Mouse (Mus musculus): Measurements from ENCODE around the gene Sox9. TPM values are rescaled to one million over a fixed set of nuclear protein-coding genes. Genes with fewer than 3 reads are reported as not detected.

Sox9 gene
- polyA plus RNA-seq, 1 experiment from 2014 or later: 48.0 TPM

DNA sequence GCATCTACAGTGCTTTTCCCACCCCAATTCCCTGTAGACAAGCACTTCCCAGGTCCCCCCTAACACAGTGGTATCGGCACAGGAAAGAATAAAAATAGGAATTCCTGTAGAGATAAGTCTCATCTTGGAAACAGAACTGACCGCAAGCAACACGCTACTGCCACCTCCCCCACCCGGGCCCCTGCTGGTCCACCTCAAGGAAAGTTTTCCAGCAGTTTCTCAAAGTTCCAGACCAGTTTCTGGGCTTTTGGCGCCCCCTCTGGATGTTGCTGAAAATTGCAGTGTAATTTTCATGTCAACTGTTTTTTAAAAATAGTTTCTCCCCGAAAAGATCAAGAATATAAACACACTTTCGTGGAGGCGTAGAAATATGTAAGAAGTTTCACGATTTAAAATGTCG is 2.3 kb upstream of the Sox9 start:
- Histone ChIP-seq H3K27me3 (replicated peaks; ENCODE audit: control insufficient read depth, insufficient read depth, low read length) (peaks cover 38% of the 10 kb centered on the region), H3K27ac (replicated peaks; ENCODE audit: low read depth, low read length) (no peak overlapping the region), H3K4me1 (ENCODE audit: control insufficient read depth, insufficient read depth, low read length) (peaks cover 30% of the 10 kb centered on the region), H3K9me3 (ENCODE audit: control insufficient read depth, low read length) (no peaks in the 10 kb centered on the region), H3K36me3 (ENCODE audit: control insufficient read depth, insufficient read depth, low read length) (peaks cover 7% of the 10 kb centered on the region; the same call in 1 of the 2 replicates), H3K4me2 (ENCODE audit: low read depth, low read length) (peak overlapping the region; percentile 81), H3K4me3 (ENCODE audit: low read depth, low read length) (no peak overlapping the region), H3K9ac (ENCODE audit: low read depth, low read length) (no peak overlapping the region)
- under 1% methylated on average over 10 of the region's 10 CpGs for WGBS
- peak; percentile 77 for DNase-seq (ENCODE audit: low spot score)
- ATAC-seq (ENCODE audit: low read depth): no peak

DNA sequence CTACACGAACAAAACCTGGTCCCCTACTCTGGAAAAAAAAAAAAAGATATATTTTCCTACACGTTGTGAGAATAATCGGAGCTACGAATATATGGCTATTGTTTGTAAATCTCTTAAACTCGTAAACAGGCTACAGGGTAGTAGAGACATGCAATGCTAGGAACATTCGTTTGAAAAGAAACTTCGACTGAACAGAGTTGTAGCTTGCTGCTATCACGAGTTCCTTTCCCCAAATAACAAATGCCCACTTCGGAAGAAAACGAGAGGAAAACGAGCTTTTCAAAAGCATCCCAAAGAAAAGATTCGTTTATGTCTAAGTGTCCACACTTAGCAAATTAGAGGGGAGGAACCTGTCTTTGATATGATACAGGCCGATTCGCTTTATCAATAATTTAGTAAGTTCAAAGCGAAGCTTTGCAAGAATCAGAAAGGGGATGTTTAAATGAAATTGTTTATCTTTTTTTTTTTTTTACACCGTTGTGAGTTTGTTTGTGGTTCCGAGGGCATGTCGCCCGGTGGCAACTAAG is 1.6 kb upstream of the Sox9 start:
- Histone ChIP-seq H3K4me1 (ENCODE audit: control insufficient read depth, insufficient read depth, low read length) (peaks cover 25% of the 10 kb centered on the region), H3K4me2 (ENCODE audit: low read depth, low read length) (peak overlapping the region; percentile 81), H3K4me3 (ENCODE audit: low read depth, low read length) (peak overlapping the region; percentile 73), H3K27ac (replicated peaks; ENCODE audit: low read depth, low read length) (no peak overlapping the region; the same call in 1 of the 2 replicates), H3K27me3 (replicated peaks; ENCODE audit: control insufficient read depth, insufficient read depth, low read length) (peaks cover 38% of the 10 kb centered on the region), H3K9me3 (ENCODE audit: control insufficient read depth, low read length) (no peaks in the 10 kb centered on the region), H3K36me3 (ENCODE audit: control insufficient read depth, insufficient read depth, low read length) (peaks cover 7% of the 10 kb centered on the region; the same call in 1 of the 2 replicates), H3K9ac (ENCODE audit: low read depth, low read length) (peak overlapping the region; percentile 85; the same call in 1 of the 2 replicates)
- no peak for DNase-seq (ENCODE audit: low spot score)
- 6% methylated on average over 19 of the region's 19 CpGs for WGBS
- ATAC-seq (ENCODE audit: low read depth): no peak

DNA sequence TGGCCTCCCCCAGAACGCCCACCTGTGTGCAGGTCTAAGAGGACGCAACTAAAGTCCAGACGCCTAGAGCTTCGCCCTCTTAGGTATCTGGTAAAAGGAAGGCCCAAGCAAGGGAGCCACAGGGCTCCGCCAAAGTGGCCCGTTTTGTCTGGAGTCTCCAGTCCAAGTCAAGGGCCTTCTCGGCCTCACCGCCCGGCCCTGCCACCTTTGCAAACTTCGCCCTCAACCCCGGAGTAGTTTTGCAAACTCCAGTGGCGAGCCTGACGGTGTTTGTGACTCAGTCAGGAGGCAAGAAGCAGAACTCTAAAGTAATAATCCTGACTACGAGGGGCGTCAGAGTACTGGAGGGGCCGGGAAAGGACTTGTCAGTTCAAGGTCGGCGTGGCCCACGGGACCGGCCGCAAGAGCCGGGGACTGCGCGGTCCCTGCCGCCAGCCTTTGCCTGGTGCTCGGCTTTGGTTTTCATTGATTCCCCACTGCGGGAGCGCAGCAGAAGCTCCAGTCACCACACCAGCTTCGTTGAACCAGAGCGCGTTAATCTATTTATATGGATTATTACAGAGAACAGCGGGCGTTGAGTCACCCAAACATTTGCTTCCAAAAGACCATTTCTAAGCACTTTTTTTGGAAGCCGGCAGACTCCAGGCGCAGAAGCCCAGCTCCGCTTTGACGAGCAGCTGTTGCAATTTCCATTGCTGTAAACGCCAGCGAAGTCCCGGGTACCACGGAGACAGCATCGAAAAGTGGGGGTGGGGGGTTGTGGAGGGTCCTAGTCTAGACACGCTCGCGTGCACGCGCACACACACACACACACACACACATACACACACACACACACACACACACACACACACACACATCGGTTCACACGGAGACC is 751 bp upstream of the Sox9 start:
- under 1% methylated on average over 42 of the region's 49 CpGs for WGBS
- Histone ChIP-seq H3K4me3 (ENCODE audit: low read depth, low read length) (peak overlapping the region; percentile 73), H3K4me2 (ENCODE audit: low read depth, low read length) (peak overlapping the region; percentile 81), H3K36me3 (ENCODE audit: control insufficient read depth, insufficient read depth, low read length) (peaks cover 7% of the 10 kb centered on the region; the same call in 1 of the 2 replicates), H3K4me1 (ENCODE audit: control insufficient read depth, insufficient read depth, low read length) (peaks cover 24% of the 10 kb centered on the region), H3K9ac (ENCODE audit: low read depth, low read length) (peak overlapping the region; percentile 85), H3K9me3 (ENCODE audit: control insufficient read depth, low read length) (no peaks in the 10 kb centered on the region), H3K27me3 (replicated peaks; ENCODE audit: control insufficient read depth, insufficient read depth, low read length) (peaks cover 38% of the 10 kb centered on the region), H3K27ac (replicated peaks; ENCODE audit: low read depth, low read length) (peak overlapping the region; percentile 96)
- peak; percentile 88 for DNase-seq (ENCODE audit: low spot score)
- peak; percentile 50 for ATAC-seq (ENCODE audit: low read depth)

DNA sequence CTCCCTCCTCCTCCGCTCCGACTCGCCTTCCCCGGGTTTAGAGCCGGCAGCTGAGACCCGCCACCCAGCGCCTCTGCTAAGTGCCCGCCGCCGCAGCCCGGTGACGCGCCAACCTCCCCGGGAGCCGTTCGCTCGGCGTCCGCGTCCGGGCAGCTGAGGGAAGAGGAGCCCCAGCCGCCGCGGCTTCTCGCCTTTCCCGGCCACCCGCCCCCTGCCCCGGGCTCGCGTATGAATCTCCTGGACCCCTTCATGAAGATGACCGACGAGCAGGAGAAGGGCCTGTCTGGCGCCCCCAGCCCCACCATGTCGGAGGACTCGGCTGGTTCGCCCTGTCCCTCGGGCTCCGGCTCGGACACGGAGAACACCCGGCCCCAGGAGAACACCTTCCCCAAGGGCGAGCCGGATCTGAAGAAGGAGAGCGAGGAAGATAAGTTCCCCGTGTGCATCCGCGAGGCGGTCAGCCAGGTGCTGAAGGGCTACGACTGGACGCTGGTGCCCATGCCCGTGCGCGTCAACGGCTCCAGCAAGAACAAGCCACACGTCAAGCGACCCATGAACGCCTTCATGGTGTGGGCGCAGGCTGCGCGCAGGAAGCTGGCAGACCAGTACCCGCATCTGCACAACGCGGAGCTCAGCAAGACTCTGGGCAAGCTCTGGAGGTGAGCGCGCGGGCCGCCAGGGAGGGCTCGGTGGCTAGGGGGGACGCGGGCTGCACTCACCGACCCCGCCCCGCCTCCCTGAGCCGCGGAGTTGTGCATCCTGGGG is 515 bp downstream of the Sox9 start:
- Histone ChIP-seq H3K4me1 (ENCODE audit: control insufficient read depth, insufficient read depth, low read length) (peaks cover 24% of the 10 kb centered on the region), H3K9ac (ENCODE audit: low read depth, low read length) (peak overlapping the region; percentile 85), H3K27ac (replicated peaks; ENCODE audit: low read depth, low read length) (peak overlapping the region; percentile 96), H3K36me3 (ENCODE audit: control insufficient read depth, insufficient read depth, low read length) (peaks cover 7% of the 10 kb centered on the region; the same call in 1 of the 2 replicates), H3K27me3 (replicated peaks; ENCODE audit: control insufficient read depth, insufficient read depth, low read length) (peaks cover 26% of the 10 kb centered on the region), H3K4me3 (ENCODE audit: low read depth, low read length) (peak overlapping the region; percentile 73), H3K4me2 (ENCODE audit: low read depth, low read length) (peak overlapping the region; percentile 81), H3K9me3 (ENCODE audit: control insufficient read depth, low read length) (no peaks in the 10 kb centered on the region)
- ATAC-seq (ENCODE audit: low read depth) (peak; percentile 54), DNase-seq (ENCODE audit: low spot score) (peak; percentile 55)
- WGBS: under 1% methylated on average over 63 of the region's 75 CpGs

DNA sequence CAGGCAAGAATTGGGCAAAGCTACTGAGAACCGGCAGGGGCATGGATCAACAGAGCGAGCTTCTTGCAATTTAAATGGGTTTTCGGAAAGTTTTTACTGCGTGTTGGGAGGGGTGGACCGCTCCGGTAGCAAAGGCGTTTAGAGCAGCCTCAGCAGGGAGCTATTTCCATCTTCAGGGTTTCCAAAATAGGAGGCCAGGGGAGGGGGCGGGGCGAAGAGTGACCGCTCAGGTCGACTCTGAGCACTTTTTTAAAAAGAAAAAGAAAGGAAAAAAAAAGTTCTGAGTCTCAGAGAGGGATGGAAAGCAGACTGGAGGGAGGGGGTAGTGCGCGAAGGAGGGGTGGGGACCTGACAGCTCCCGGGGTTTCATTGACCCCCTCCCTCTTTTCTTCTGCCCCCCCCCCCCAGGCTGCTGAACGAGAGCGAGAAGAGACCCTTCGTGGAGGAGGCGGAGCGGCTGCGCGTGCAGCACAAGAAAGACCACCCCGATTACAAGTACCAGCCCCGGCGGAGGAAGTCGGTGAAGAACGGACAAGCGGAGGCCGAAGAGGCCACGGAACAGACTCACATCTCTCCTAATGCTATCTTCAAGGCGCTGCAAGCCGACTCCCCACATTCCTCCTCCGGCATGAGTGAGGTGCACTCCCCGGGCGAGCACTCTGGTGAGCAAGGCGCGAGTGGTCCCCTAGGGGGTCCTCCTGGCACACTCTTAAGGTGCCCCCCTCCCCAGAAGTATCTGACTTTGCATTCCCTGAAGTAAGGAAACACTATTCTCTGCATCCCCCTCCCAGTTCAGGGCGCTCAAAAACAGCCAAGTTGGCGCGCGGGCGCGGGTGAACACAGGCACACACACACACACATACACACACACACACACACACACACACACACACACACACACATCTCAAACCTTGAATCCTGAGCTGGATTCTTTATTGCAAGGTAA is 1.6 kb downstream of the Sox9 start:
- Histone ChIP-seq H3K27ac (replicated peaks; ENCODE audit: low read depth, low read length) (peak overlapping the region; percentile 96), H3K4me2 (ENCODE audit: low read depth, low read length) (peak overlapping the region; percentile 81), H3K36me3 (ENCODE audit: control insufficient read depth, insufficient read depth, low read length) (peaks cover 7% of the 10 kb centered on the region; the same call in 1 of the 2 replicates), H3K4me1 (ENCODE audit: control insufficient read depth, insufficient read depth, low read length) (peaks cover 16% of the 10 kb centered on the region), H3K27me3 (replicated peaks; ENCODE audit: control insufficient read depth, insufficient read depth, low read length) (peaks cover 15% of the 10 kb centered on the region), H3K4me3 (ENCODE audit: low read depth, low read length) (peak overlapping the region; percentile 73), H3K9me3 (ENCODE audit: control insufficient read depth, low read length) (no peaks in the 10 kb centered on the region), H3K9ac (ENCODE audit: low read depth, low read length) (peak overlapping the region; percentile 85)
- WGBS: 1% methylated on average over 35 of the region's 42 CpGs
- DNase-seq (ENCODE audit: low spot score): peak; percentile 69
- ATAC-seq (ENCODE audit: low read depth): no peak

DNA sequence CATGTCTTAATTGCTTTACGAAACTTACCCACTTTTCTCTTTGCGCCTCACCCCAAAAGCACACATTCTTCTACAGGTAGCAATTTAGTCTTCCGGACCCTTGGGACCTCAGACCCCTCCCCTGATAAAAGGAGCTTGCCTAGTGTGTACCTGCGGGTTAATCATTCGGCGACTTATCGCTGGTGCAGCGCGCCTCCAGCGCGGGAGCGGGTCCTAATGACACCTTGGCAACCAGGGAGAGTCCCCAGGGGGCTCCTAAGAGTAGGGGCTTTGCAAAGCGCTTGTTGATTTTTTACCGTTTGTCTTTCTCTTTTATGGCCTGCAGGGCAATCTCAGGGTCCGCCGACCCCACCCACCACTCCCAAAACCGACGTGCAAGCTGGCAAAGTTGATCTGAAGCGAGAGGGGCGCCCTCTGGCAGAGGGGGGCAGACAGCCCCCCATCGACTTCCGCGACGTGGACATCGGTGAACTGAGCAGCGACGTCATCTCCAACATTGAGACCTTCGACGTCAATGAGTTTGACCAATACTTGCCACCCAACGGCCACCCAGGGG is 2.4 kb downstream of the Sox9 start:
- Histone ChIP-seq H3K9ac (ENCODE audit: low read depth, low read length) (peak overlapping the region; percentile 85), H3K27ac (replicated peaks; ENCODE audit: low read depth, low read length) (peak overlapping the region; percentile 52), H3K4me1 (ENCODE audit: control insufficient read depth, insufficient read depth, low read length) (peaks cover 15% of the 10 kb centered on the region), H3K27me3 (replicated peaks; ENCODE audit: control insufficient read depth, insufficient read depth, low read length) (peaks cover 10% of the 10 kb centered on the region), H3K4me2 (ENCODE audit: low read depth, low read length) (peak overlapping the region; percentile 81), H3K4me3 (ENCODE audit: low read depth, low read length) (peak overlapping the region; percentile 73), H3K36me3 (ENCODE audit: control insufficient read depth, insufficient read depth, low read length) (peaks cover 7% of the 10 kb centered on the region; the same call in 1 of the 2 replicates), H3K9me3 (ENCODE audit: control insufficient read depth, low read length) (no peaks in the 10 kb centered on the region)
- no peak for DNase-seq (ENCODE audit: low spot score)
- WGBS: 4% methylated on average over 29 of the region's 30 CpGs
- no peak for ATAC-seq (ENCODE audit: low read depth)

DNA sequence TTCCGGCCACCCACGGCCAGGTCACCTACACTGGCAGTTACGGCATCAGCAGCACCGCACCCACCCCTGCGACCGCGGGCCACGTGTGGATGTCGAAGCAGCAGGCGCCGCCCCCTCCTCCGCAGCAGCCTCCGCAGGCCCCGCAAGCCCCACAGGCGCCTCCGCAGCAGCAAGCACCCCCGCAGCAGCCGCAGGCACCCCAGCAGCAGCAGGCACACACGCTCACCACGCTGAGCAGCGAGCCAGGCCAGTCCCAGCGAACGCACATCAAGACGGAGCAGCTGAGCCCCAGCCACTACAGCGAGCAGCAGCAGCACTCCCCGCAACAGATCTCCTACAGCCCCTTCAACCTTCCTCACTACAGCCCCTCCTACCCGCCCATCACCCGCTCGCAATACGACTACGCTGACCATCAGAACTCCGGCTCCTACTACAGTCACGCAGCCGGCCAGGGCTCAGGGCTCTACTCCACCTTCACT is 2.9 kb downstream of the Sox9 start:
- DNase-seq (ENCODE audit: low spot score): no peak
- Histone ChIP-seq H3K4me2 (ENCODE audit: low read depth, low read length) (peak overlapping the region; percentile 81), H3K9ac (ENCODE audit: low read depth, low read length) (peak overlapping the region; percentile 85), H3K9me3 (ENCODE audit: control insufficient read depth, low read length) (no peaks in the 10 kb centered on the region), H3K4me1 (ENCODE audit: control insufficient read depth, insufficient read depth, low read length) (peaks cover 11% of the 10 kb centered on the region; the same call in 1 of the 2 replicates), H3K27me3 (replicated peaks; ENCODE audit: control insufficient read depth, insufficient read depth, low read length) (peaks cover 10% of the 10 kb centered on the region), H3K36me3 (ENCODE audit: control insufficient read depth, insufficient read depth, low read length) (peaks cover 7% of the 10 kb centered on the region; the same call in 1 of the 2 replicates), H3K4me3 (ENCODE audit: low read depth, low read length) (peak overlapping the region; percentile 73), H3K27ac (replicated peaks; ENCODE audit: low read depth, low read length) (peak overlapping the region; percentile 52)
- 5% methylated on average over 19 of the region's 34 CpGs for WGBS
- ATAC-seq (ENCODE audit: low read depth): no peak

Measured in embryonic facial prominence, embryonic 14.5 days (tissue).